Mouse (Mus musculus) heart, embryonic 10.5 days (tissue): ENCODE results near the gene Slc27a4. TPM values are rescaled to one million over a fixed set of nuclear protein-coding genes. Genes with fewer than 3 reads are reported as not detected.

Source experiments
- DNase-seq: peaks from one replicate; pipeline ENCODE4 v3.0.0-alpha.2; 2017; ENCODE audit warnings: low spot score
- H3K27ac ChIP-seq: fragments of 300-500 bp; sonication (generic); 2 replicates; pipeline ENCODE4 v1.5.1; 2016; ENCODE audit warnings: mild to moderate bottlenecking
- H3K27me3 ChIP-seq: fragments of 300-500 bp; sonication (generic); 2 replicates; pipeline ENCODE4 v1.6.1; 2016; ENCODE audit warnings: mild to moderate bottlenecking; ENCODE audit not compliant: poor library complexity, insufficient read depth, severe bottlenecking
- H3K36me3 ChIP-seq: fragments of 300-500 bp; sonication (generic); 2 replicates; pipeline ENCODE4 v1.6.1; 2016; ENCODE audit warnings: mild to moderate bottlenecking, moderate library complexity
- H3K4me1 ChIP-seq: fragments of 300-500 bp; sonication (generic); 2 replicates; pipeline ENCODE4 v1.6.1; 2016; ENCODE audit warnings: mild to moderate bottlenecking
- H3K4me3 ChIP-seq: fragments of 300-500 bp; sonication (generic); 2 replicates; pipeline ENCODE4 v1.5.1; 2016; ENCODE audit warnings: mild to moderate bottlenecking, moderate library complexity
- H3K9me3 ChIP-seq: fragments of 300-500 bp; sonication (generic); 2 replicates; pipeline ENCODE4 v1.6.1; 2016; ENCODE audit warnings: mild to moderate bottlenecking, moderate library complexity
- WGBS: fragments of 180-500 bp; shearing (Covaris S2); methylation state at CpG from one replicate; pipeline ENCODE4 v1.1.7; 2016; 5-methylcytosine and 5-hydroxymethylcytosine counted together
- microRNA-seq: library from miRNA; unstranded; fragments of <30 nt; microRNA quantifications from one replicate; pipeline ENCODE4, GENCODE M21; 2017
- polyA plus RNA-seq: library from polyadenylated mRNA; unstranded; fragments of >200 nt; fragmentation: Nextera tagmentation; extraction: Ambion mirVana; gene quantifications from 2 replicates; pipeline ENCODE4 v1.2.1, GENCODE M21; 2016

Gene Slc27a4
- polyA plus RNA-seq, 1 experiment from 2014 or later: 9.5 TPM

DNA sequence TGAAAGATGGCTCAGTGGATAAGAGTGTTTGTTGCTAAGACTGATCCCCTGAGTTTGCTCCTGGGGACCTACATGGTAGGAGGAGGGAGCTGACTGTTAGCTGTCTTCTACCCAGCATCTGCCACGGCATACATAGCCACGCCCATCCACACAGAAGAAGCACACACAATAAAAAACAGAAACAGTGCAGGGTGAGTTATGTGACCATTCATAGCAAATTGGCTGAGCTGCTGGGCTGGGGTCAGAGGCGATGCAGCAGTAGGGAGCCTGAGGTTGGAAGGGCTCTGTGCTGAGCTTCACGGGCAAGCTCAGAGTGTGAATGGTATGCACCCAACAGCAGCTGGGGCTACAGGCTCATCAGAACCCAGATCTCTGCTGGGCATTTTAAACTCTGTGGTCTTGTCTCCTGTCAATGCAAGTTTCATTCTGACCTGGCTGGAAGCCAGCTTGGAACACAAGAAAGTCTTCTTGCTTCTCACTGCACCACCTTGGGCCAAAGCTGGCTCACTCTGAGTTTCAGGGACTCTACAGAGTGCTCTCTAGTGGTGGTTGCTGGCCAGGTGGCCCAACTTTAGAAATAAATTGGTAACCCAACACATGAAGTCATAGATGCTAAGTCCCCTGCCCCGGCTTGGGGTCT, 47.5 kb downstream of the Slc27a4 start:
- peaks cover 11% of the 10 kb centered on the region; the same call in 1 of the 2 replicates for H3K36me3 ChIP-seq
- peaks cover 14% of the 10 kb centered on the region for H3K4me1 ChIP-seq
- H3K27ac ChIP-seq: no peak overlapping the region
- H3K4me3 ChIP-seq: no peak overlapping the region
- no peaks in the 10 kb centered on the region for H3K9me3 ChIP-seq
- 59% methylated on average over 5 of the region's 5 CpGs for WGBS
- H3K27me3 ChIP-seq: peaks cover 75% of the 10 kb centered on the region
- no peak for DNase-seq

- WGBS: 50% methylated on average over 4 of the region's 4 CpGs
- peaks cover 7% of the 10 kb centered on the region; the same call in 1 of the 2 replicates for H3K4me1 ChIP-seq
- no peak overlapping the region for H3K27ac ChIP-seq
- H3K4me3 ChIP-seq: no peak overlapping the region
- H3K9me3 ChIP-seq: no peaks in the 10 kb centered on the region
- peaks cover 72% of the 10 kb centered on the region for H3K27me3 ChIP-seq
- no peaks in the 10 kb centered on the region for H3K36me3 ChIP-seq
- DNase-seq: no peak
Observed at GRCm38 (mm10) chr2:29852957-29853485, 50.6 kb downstream of the Slc27a4 start.

GRCm38 (mm10) chr2:29853736-29854135, 51.3 kb downstream of the Slc27a4 start:
- Histone ChIP-seq H3K9me3 (no peaks in the 10 kb centered on the region), H3K36me3 (no peaks in the 10 kb centered on the region), H3K27ac (no peak overlapping the region), H3K27me3 (peaks cover 67% of the 10 kb centered on the region), H3K4me1 (peaks cover 7% of the 10 kb centered on the region; the same call in 1 of the 2 replicates), H3K4me3 (no peak overlapping the region)
- WGBS: 79% methylated on average over 5 of the region's 5 CpGs
- DNase-seq: no peak

DNA sequence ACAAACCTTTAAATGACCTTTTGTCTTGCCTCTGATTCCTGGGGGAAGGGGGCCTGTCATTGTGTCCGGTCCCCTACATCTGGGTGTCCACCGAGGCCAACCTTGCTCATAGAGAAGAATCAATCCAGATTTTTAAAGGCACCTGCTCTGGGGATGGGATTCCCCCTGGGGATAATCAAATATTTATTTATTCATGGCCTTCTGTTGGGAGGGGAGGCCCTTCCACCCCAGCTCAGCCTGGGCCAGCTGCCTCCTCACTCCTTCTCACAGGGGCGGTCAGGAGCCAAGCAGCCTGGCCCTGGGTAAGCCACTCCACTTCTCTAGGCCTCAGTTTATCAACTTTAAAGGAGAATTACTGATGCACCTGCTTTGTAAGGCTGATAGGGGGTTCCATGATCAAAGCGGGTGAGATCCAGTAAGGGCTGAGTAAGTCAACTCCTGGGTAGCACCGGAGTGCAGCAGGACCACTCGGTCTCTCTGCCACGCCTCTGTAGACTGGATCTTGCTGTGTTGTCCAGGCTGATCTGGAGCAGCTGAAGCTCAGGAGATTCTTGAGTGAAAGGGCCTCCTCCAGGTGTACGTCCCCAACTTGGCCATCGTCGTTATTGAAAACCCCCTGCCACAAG, 53.3 kb downstream of the Slc27a4 start:
- Histone ChIP-seq H3K9me3 (no peaks in the 10 kb centered on the region), H3K27ac (no peak overlapping the region), H3K36me3 (no peaks in the 10 kb centered on the region), H3K4me3 (no peak overlapping the region), H3K4me1 (peaks cover 7% of the 10 kb centered on the region; the same call in 1 of the 2 replicates), H3K27me3 (peaks cover 49% of the 10 kb centered on the region)
- 83% methylated on average over 10 of the region's 10 CpGs for WGBS
- DNase-seq: no peak

- no peaks in the 10 kb centered on the region for H3K36me3 ChIP-seq
- H3K9me3 ChIP-seq: no peaks in the 10 kb centered on the region
- H3K27ac ChIP-seq: no peak overlapping the region
- 40% methylated on average over 19 of the region's 19 CpGs for WGBS
- H3K4me3 ChIP-seq: no peak overlapping the region
- peaks cover 7% of the 10 kb centered on the region; the same call in 1 of the 2 replicates for H3K4me1 ChIP-seq
- H3K27me3 ChIP-seq: peaks cover 45% of the 10 kb centered on the region
- no peak for DNase-seq
Observed at GRCm38 (mm10) chr2:29856451-29857260, 54.2 kb downstream of the Slc27a4 start.

DNA sequence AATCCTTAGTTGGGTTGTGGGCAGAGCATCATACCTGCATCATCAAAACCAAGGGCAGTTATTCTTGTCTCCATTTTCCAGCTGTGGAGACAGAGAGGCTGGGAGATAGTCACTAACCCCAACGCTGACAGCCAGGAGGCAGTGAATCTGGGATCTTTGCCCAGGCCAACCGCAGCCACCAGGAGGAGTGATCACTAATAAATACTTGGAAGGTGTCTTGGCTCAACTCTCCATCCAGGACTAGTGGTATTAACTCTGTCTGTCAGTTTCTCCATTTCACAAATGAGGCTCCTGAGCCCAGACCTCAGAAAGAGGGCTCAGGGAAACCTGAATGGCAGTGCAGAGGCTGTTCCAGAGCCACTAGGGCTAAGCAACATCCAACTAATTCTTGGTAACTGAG, 54.9 kb downstream of the Slc27a4 start:
- no peak overlapping the region for H3K4me3 ChIP-seq
- no peaks in the 10 kb centered on the region for H3K36me3 ChIP-seq
- H3K9me3 ChIP-seq: no peaks in the 10 kb centered on the region
- peaks cover 45% of the 10 kb centered on the region for H3K27me3 ChIP-seq
- H3K27ac ChIP-seq: no peak overlapping the region
- peaks cover 7% of the 10 kb centered on the region; the same call in 1 of the 2 replicates for H3K4me1 ChIP-seq
- no peak for DNase-seq
- WGBS: 58% methylated on average over 2 of the region's 2 CpGs

GRCm38 (mm10) chr2:29857967-29858366, 55.5 kb downstream of the Slc27a4 start:
- no peak for DNase-seq
- WGBS: 75% methylated on average over 5 of the region's 5 CpGs
- H3K27me3 ChIP-seq: peaks cover 44% of the 10 kb centered on the region
- no peak overlapping the region for H3K27ac ChIP-seq
- no peaks in the 10 kb centered on the region for H3K36me3 ChIP-seq
- no peak overlapping the region for H3K4me3 ChIP-seq
- no peaks in the 10 kb centered on the region for H3K9me3 ChIP-seq
- peaks cover 7% of the 10 kb centered on the region; the same call in 1 of the 2 replicates for H3K4me1 ChIP-seq

- H3K27me3 ChIP-seq: peaks cover 35% of the 10 kb centered on the region
- H3K27ac ChIP-seq: no peak overlapping the region
- H3K4me3 ChIP-seq: no peak overlapping the region
- H3K4me1 ChIP-seq: peaks cover 7% of the 10 kb centered on the region; the same call in 1 of the 2 replicates
- DNase-seq: no peak
- no peaks in the 10 kb centered on the region for H3K36me3 ChIP-seq
- H3K9me3 ChIP-seq: no peaks in the 10 kb centered on the region
- 15% methylated on average over 5 of the region's 5 CpGs for WGBS
Observed at GRCm38 (mm10) chr2:29858748-29859473, 56.5 kb downstream of the Slc27a4 start.

DNA sequence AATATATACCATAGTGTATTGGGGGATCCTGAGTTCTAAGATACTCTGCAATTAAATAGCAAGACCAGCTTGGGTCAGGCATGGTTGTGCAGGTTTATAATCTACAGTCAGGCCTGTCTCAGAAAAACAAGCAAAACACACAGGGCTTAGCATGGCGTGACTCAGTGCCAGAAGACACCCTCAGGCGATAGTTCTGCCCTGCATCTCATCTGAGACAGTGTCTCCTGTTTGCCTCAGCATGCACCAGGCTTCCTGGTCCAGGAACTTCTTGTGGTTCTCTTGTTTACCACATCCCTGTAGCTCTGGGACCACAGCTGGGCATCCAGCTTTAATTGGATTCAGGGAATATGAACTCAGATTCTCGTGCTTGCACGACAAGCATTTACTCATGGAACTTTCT, 62.7 kb downstream of the Slc27a4 start:
- Histone ChIP-seq H3K9me3 (no peaks in the 10 kb centered on the region), H3K27me3 (0 out of 2 replicates have a peak, but pooled peaks cover 7% of the 10 kb centered on the region), H3K27ac (no peak overlapping the region), H3K36me3 (no peaks in the 10 kb centered on the region), H3K4me1 (peaks cover 14% of the 10 kb centered on the region), H3K4me3 (no peak overlapping the region)
- no peak for DNase-seq
- WGBS: 72% methylated on average over 4 of the region's 4 CpGs

Small RNA genes within 50 kb of the gene (microRNA-seq; reads per million reads assigned to microRNA genes)
- gene Mir219a-2: not detected
- not detected for gene Mir219b

Other genes with a start within 250 kb of the Slc27a4 start
- 11.2 and 13.4 TPM in 2 replicates for gene Rapgef1, start 182.9 kb upstream of the Slc27a4 start, polyA plus RNA-seq
- 0.28 TPM in 1 of 2 replicates, not detected in the other for gene Gm13420, start 50.9 kb upstream of the Slc27a4 start, polyA plus RNA-seq
- not detected in 2 replicates for gene Gm13547, start 43.3 kb upstream of the Slc27a4 start, polyA plus RNA-seq
- gene Coq4, start 15.1 kb upstream of the Slc27a4 start, polyA plus RNA-seq: 34.6 and 34.8 TPM in 2 replicates
- 33.5 and 43.1 TPM in 2 replicates for gene Trub2, start 14.1 kb upstream of the Slc27a4 start, polyA plus RNA-seq
- 18.4 and 19.1 TPM in 2 replicates for gene Urm1, start 17.4 kb downstream of the Slc27a4 start, polyA plus RNA-seq
- 22.8 and 26.7 TPM in 2 replicates for gene Cercam, start 66.5 kb downstream of the Slc27a4 start, polyA plus RNA-seq
- 77.8 and 82.6 TPM in 2 replicates for gene Odf2, start 86.6 kb downstream of the Slc27a4 start, polyA plus RNA-seq
- gene Gle1, start 132.8 kb downstream of the Slc27a4 start, polyA plus RNA-seq: 50.0 and 61.3 TPM in 2 replicates
- gene Sptan1, start 162.9 kb downstream of the Slc27a4 start, polyA plus RNA-seq: 103 and 116 TPM in 2 replicates
- gene Wdr34, start 246.2 kb downstream of the Slc27a4 start, polyA plus RNA-seq: 17.7 and 22.3 TPM in 2 replicates